Mouse (Mus musculus) E14TG2a.4 (cell line): Measurements from ENCODE around the gene Clec11a.

Experiments
- H3K27me3 ChIP-seq: 2 replicates; pipeline ENCODE4 v1.6.1; 2014; ENCODE audit warnings: low read length, control low read depth; ENCODE audit not compliant: insufficient read depth
- H3K36me3 ChIP-seq: 2 replicates; pipeline ENCODE4 v1.6.1; 2014; ENCODE audit warnings: low read length, control low read depth; ENCODE audit not compliant: insufficient read depth
- H3K4me1 ChIP-seq: replicated peaks from 2 replicates; pipeline ENCODE4 v1.6.1; 2014; ENCODE audit warnings: low read depth, low read length, control low read depth
- H3K4me3 ChIP-seq: replicated peaks from 2 replicates; pipeline ENCODE4 v1.5.1; 2014; ENCODE audit warnings: mild to moderate bottlenecking, low read length
- H3K9me3 ChIP-seq: 2 replicates; pipeline ENCODE4 v1.6.1; 2014; ENCODE audit warnings: low read length, control low read depth
- CTCF ChIP-seq: conservative IDR thresholded peaks from 2 replicates; pipeline ENCODE4 v1.5.1; 2014; ENCODE audit warnings: low read length
- NANOG ChIP-seq: IDR thresholded peaks from 2 replicates; pipeline ENCODE4 v1.6.1; 2014; ENCODE audit warnings: borderline replicate concordance, low read length, mixed read lengths
- POU5F1 ChIP-seq: IDR thresholded peaks from 2 replicates; pipeline ENCODE4 v1.6.1; 2014; ENCODE audit warnings: low read length, borderline replicate concordance

Gene Clec11a

GRCm38 (mm10) chr7:44276461-44277249 lies 30.0 kb downstream of the Clec11a start:
- no peaks in the 10 kb centered on the region for H3K36me3 ChIP-seq
- TF ChIP-seq NANOG, result peak; percentile 32; the same call in 1 of the 2 replicates
- TF ChIP-seq CTCF, result no peak
- peak overlapping the region; percentile 37; the same call in 1 of the 2 replicates for H3K4me3 ChIP-seq

GRCm38 (mm10) chr7:44275546-44275945 lies 31.2 kb downstream of the Clec11a start:
- H3K4me3 ChIP-seq, result no peak overlapping the region
- H3K9me3 ChIP-seq, result no peaks in the 10 kb centered on the region
- H3K4me1 ChIP-seq, result peaks cover 56% of the 10 kb centered on the region
- no peak for TF ChIP-seq POU5F1
- no peak for TF ChIP-seq NANOG
- TF ChIP-seq CTCF, result no peak
- H3K36me3 ChIP-seq, result no peaks in the 10 kb centered on the region
- no peaks in the 10 kb centered on the region for H3K27me3 ChIP-seq

More at GRCm38 (mm10) chr7:44276461-44277249, 30.0 kb downstream of the Clec11a start:
- no peaks in the 10 kb centered on the region for H3K27me3 ChIP-seq
- peaks cover 54% of the 10 kb centered on the region for H3K4me1 ChIP-seq
- no peaks in the 10 kb centered on the region for H3K9me3 ChIP-seq

DNA sequence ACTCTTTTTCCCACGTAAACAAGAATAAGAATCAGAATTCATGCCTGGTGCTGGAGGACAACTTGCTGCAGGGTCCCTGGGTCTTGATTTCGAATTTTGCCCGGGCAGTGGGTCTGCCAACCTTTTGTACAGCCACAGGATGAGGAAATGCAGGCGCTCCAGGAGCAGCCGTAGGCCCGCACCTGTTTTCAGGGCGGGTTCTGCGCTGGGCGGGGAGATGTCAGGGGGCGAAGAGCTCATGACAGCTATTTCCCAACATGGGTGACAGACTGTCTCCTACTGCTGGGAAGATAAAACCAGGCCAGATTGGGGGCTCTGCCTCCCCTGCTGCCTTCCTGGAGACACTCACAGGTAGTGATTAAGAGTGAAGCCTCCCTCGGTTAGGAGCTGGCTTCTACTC lies 32.6 kb downstream of the Clec11a start:
- TF ChIP-seq NANOG (no peak), POU5F1 (no peak), CTCF (no peak)
- Histone ChIP-seq H3K36me3 (no peaks in the 10 kb centered on the region), H3K4me3 (peak overlapping the region; percentile 50), H3K27me3 (no peaks in the 10 kb centered on the region), H3K9me3 (no peaks in the 10 kb centered on the region), H3K4me1 (peaks cover 56% of the 10 kb centered on the region)

GRCm38 (mm10) chr7:44273446-44273845 lies 33.3 kb downstream of the Clec11a start:
- H3K27me3 ChIP-seq, result 0 out of 2 replicates have a peak, but pooled peaks cover under 1% of the 10 kb centered on the region
- no peaks in the 10 kb centered on the region for H3K9me3 ChIP-seq
- TF ChIP-seq NANOG (no peak), CTCF (no peak), POU5F1 (no peak)
- peak overlapping the region; percentile 50 for H3K4me3 ChIP-seq
- H3K4me1 ChIP-seq, result peaks cover 56% of the 10 kb centered on the region
- H3K36me3 ChIP-seq, result no peaks in the 10 kb centered on the region

- Histone ChIP-seq H3K4me1 (peaks cover 54% of the 10 kb centered on the region), H3K4me3 (no peak overlapping the region), H3K9me3 (no peaks in the 10 kb centered on the region), H3K36me3 (no peaks in the 10 kb centered on the region), H3K27me3 (peaks cover 8% of the 10 kb centered on the region; the same call in 1 of the 2 replicates)
- TF ChIP-seq NANOG (no peak), POU5F1 (no peak), CTCF (no peak)
Observed at GRCm38 (mm10) chr7:44272546-44272945, 34.2 kb downstream of the Clec11a start.

DNA sequence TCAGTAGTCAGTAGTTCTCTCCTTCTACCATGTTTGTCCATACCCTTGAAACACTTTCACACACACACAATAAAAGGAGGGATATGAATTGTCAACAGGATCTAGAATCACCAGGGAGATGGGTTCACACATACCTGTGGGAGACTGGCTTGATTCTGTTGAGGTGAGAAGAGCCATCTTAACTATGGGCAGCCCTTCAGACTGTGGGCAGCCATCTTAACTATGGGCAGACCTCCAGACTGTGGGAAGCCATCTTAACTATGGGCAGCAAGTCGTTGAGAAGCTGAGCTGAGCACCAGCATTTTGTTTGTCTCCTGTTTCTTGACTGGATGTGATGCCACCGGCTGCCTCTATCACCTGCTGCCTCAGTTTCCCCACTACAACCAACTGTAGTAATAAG lies 35.4 kb downstream of the Clec11a start:
- H3K4me1 ChIP-seq, result peaks cover 55% of the 10 kb centered on the region
- TF ChIP-seq CTCF (no peak), POU5F1 (no peak), NANOG (no peak)
- peaks cover 14% of the 10 kb centered on the region; the same call in 1 of the 2 replicates for H3K27me3 ChIP-seq
- H3K9me3 ChIP-seq, result no peaks in the 10 kb centered on the region
- H3K4me3 ChIP-seq, result no peak overlapping the region
- no peaks in the 10 kb centered on the region for H3K36me3 ChIP-seq

DNA sequence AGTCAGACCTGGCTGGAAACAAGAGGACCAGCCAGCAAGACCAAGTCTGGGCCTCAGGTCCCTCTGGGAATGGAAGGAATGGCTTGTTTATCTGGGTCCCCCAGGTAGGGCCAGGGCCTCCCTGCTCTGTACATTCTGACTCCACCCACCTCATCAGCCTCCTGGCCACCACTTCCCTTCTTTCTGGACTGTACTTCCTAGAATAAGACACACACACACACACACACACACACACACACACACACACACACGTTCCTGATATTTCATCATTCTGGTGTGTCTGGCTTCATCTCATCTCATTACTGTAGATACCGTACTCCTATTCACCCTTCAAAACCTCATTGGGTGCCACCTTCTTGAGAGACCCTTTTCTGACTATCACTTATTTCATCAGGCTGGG lies 37.3 kb downstream of the Clec11a start:
- Histone ChIP-seq H3K4me1 (peaks cover 40% of the 10 kb centered on the region), H3K27me3 (peaks cover 18% of the 10 kb centered on the region), H3K4me3 (no peak overlapping the region), H3K36me3 (no peaks in the 10 kb centered on the region), H3K9me3 (no peaks in the 10 kb centered on the region)
- TF ChIP-seq CTCF (no peak), POU5F1 (no peak), NANOG (no peak)

GRCm38 (mm10) chr7:44268117-44268516 lies 38.6 kb downstream of the Clec11a start:
- Histone ChIP-seq H3K9me3 (no peaks in the 10 kb centered on the region), H3K4me3 (no peak overlapping the region)
- TF ChIP-seq NANOG, result no peak
- TF ChIP-seq POU5F1, result no peak
- no peak for TF ChIP-seq CTCF

More at GRCm38 (mm10) chr7:44268117-44268516, 38.6 kb downstream of the Clec11a start:
- peaks cover 31% of the 10 kb centered on the region for H3K4me1 ChIP-seq
- no peaks in the 10 kb centered on the region for H3K36me3 ChIP-seq
- peaks cover 18% of the 10 kb centered on the region for H3K27me3 ChIP-seq
